Mouse (Mus musculus) liver, embryonic 12.5 days (tissue): ENCODE data around the gene Ppme1. TPM values are rescaled to one million over a fixed set of nuclear protein-coding genes. Genes with fewer than 3 reads are reported as not detected.

Experiments
- ATAC-seq: fragments of 200-750 bp; cut with Nextera tagmentation; 2 replicates; pipeline ENCODE4 v1.8.0; 2017; ENCODE audit warnings: moderate number of reproducible peaks, mild to moderate bottlenecking, moderate library complexity
- H3K27ac ChIP-seq: fragments of 300-500 bp; sonication (generic); 2 replicates; pipeline ENCODE4 v1.5.1; 2016; ENCODE audit warnings: mild to moderate bottlenecking
- H3K27me3 ChIP-seq: fragments of 300-500 bp; sonication (generic); replicated peaks from 2 replicates; pipeline ENCODE4 v1.6.1; 2016; ENCODE audit warnings: mild to moderate bottlenecking, moderate library complexity
- H3K36me3 ChIP-seq: fragments of 300-500 bp; sonication (generic); 2 replicates; pipeline ENCODE4 v1.6.1; 2016; ENCODE audit warnings: mild to moderate bottlenecking, moderate library complexity
- H3K4me1 ChIP-seq: fragments of 300-500 bp; sonication (generic); 2 replicates; pipeline ENCODE4 v1.6.1; 2016
- H3K4me2 ChIP-seq: fragments of 300-500 bp; sonication (generic); 2 replicates; pipeline ENCODE4 v1.6.1; 2016; ENCODE audit warnings: mild to moderate bottlenecking, moderate library complexity
- H3K4me3 ChIP-seq: fragments of 300-500 bp; sonication (generic); 2 replicates; pipeline ENCODE4 v1.5.1; 2016; ENCODE audit warnings: mild to moderate bottlenecking, moderate library complexity
- H3K9ac ChIP-seq: fragments of 300-500 bp; sonication (generic); 2 replicates; pipeline ENCODE4 v1.6.1; 2016; ENCODE audit warnings: mild to moderate bottlenecking, moderate library complexity
- H3K9me3 ChIP-seq: fragments of 300-500 bp; sonication (generic); replicated peaks from 2 replicates; pipeline ENCODE4 v1.6.1; 2016; ENCODE audit warnings: mild to moderate bottlenecking, moderate library complexity
- WGBS: fragments of 180-500 bp; shearing (Covaris S2); methylation state at CpG from one replicate; pipeline ENCODE4 v1.1.7; 2016; ENCODE audit not compliant: insufficient replicate concordance; 5-methylcytosine and 5-hydroxymethylcytosine counted together
- polyA plus RNA-seq: library from polyadenylated mRNA; unstranded; fragments of >200 nt; fragmentation: Nextera tagmentation; extraction: Ambion mirVana; gene quantifications from 2 replicates; pipeline ENCODE4 v1.2.1, GENCODE M21; 2016

Ppme1 gene
- 32.5 and 33.5 TPM in 2 replicates for polyA plus RNA-seq

GRCm38 (mm10) chr7:100371495-100372451 is at the start of gene Ppme1, which contains the start of gene C2cd3:
Ppme1 (minus strand) TSS chr7:100372307.
C2cd3 (plus strand) TSS chr7:100372233.
- H3K4me1 ChIP-seq, result peaks cover 33% of the 10 kb centered on the region
- H3K9me3 ChIP-seq, result no peaks in the 10 kb centered on the region
- H3K36me3 ChIP-seq, result peaks cover 23% of the 10 kb centered on the region
- peak within 1 kb of the TSS; percentile 94 for H3K27ac ChIP-seq
- peak within 1 kb of the TSS; percentile 83 for H3K4me3 ChIP-seq
- WGBS, result under 1% methylated on average over 54 of the region's 54 CpGs
- H3K9ac ChIP-seq, result peak within 1 kb of the TSS; percentile 91
- ATAC-seq, result peak; percentile 96
- H3K4me2 ChIP-seq, result peak within 1 kb of the TSS; percentile 85
- no peaks in the 10 kb centered on the region for H3K27me3 ChIP-seq

- H3K27ac ChIP-seq, result no peak overlapping the region
- no peaks in the 10 kb centered on the region for H3K4me1 ChIP-seq
- H3K36me3 ChIP-seq, result peaks cover 87% of the 10 kb centered on the region
- H3K9ac ChIP-seq, result no peak overlapping the region
- H3K4me2 ChIP-seq, result no peak overlapping the region
- WGBS, result 87% methylated on average over 4 of the region's 4 CpGs
- H3K27me3 ChIP-seq, result no peaks in the 10 kb centered on the region
- no peak for ATAC-seq
- H3K4me3 ChIP-seq, result no peak overlapping the region
- H3K9me3 ChIP-seq, result no peaks in the 10 kb centered on the region
Measured at GRCm38 (mm10) chr7:100408684-100409083, 36.6 kb upstream of the Ppme1 start.

- Histone ChIP-seq H3K36me3 (peaks cover 87% of the 10 kb centered on the region), H3K9me3 (no peaks in the 10 kb centered on the region), H3K4me1 (no peaks in the 10 kb centered on the region), H3K4me3 (no peak overlapping the region), H3K27me3 (no peaks in the 10 kb centered on the region), H3K4me2 (no peak overlapping the region), H3K27ac (no peak overlapping the region), H3K9ac (no peak overlapping the region)
- no peak for ATAC-seq
- WGBS, result 90% methylated on average over 5 of the region's 5 CpGs
Measured at GRCm38 (mm10) chr7:100407677-100408076, 35.6 kb upstream of the Ppme1 start.

GRCm38 (mm10) chr7:100402715-100403114 is 30.6 kb upstream of the Ppme1 start:
- H3K9ac ChIP-seq, result no peak overlapping the region
- no peak overlapping the region for H3K27ac ChIP-seq
- no peak overlapping the region for H3K4me3 ChIP-seq
- no peak for ATAC-seq
- WGBS, result 87% methylated on average over 4 of the region's 4 CpGs
- no peak overlapping the region for H3K4me2 ChIP-seq
- H3K27me3 ChIP-seq, result no peaks in the 10 kb centered on the region
- H3K36me3 ChIP-seq, result peaks cover 74% of the 10 kb centered on the region
- H3K4me1 ChIP-seq, result no peaks in the 10 kb centered on the region
- H3K9me3 ChIP-seq, result no peaks in the 10 kb centered on the region

- Histone ChIP-seq H3K36me3 (peaks cover 74% of the 10 kb centered on the region), H3K4me2 (no peak overlapping the region), H3K27me3 (no peaks in the 10 kb centered on the region), H3K27ac (no peak overlapping the region), H3K9ac (no peak overlapping the region), H3K4me3 (no peak overlapping the region), H3K4me1 (no peaks in the 10 kb centered on the region), H3K9me3 (no peaks in the 10 kb centered on the region)
- 68% methylated on average over 4 of the region's 4 CpGs for WGBS
- ATAC-seq, result no peak
Measured at GRCm38 (mm10) chr7:100400899-100401539, 28.9 kb upstream of the Ppme1 start.

- H3K27me3 ChIP-seq, result no peaks in the 10 kb centered on the region
- no peak overlapping the region for H3K27ac ChIP-seq
- H3K36me3 ChIP-seq, result peaks cover 78% of the 10 kb centered on the region
- H3K9me3 ChIP-seq, result no peaks in the 10 kb centered on the region
- no peak overlapping the region for H3K4me2 ChIP-seq
- no peak for ATAC-seq
- H3K4me1 ChIP-seq, result no peaks in the 10 kb centered on the region
- WGBS, result 78% methylated on average over 8 of the region's 8 CpGs
- no peak overlapping the region for H3K4me3 ChIP-seq
- no peak overlapping the region for H3K9ac ChIP-seq
Measured at GRCm38 (mm10) chr7:100399231-100399913, 27.3 kb upstream of the Ppme1 start.

GRCm38 (mm10) chr7:100392265-100392664 is 20.2 kb upstream of the Ppme1 start:
- no peaks in the 10 kb centered on the region for H3K27me3 ChIP-seq
- H3K27ac ChIP-seq, result no peak overlapping the region
- no peak overlapping the region for H3K4me2 ChIP-seq
- H3K9ac ChIP-seq, result no peak overlapping the region
- no peaks in the 10 kb centered on the region for H3K9me3 ChIP-seq
- peaks cover 87% of the 10 kb centered on the region for H3K36me3 ChIP-seq
- no peak for ATAC-seq
- WGBS, result 79% methylated on average over 2 of the region's 2 CpGs
- H3K4me1 ChIP-seq, result no peaks in the 10 kb centered on the region
- H3K4me3 ChIP-seq, result no peak overlapping the region

- Histone ChIP-seq H3K4me3 (no peak overlapping the region), H3K27me3 (no peaks in the 10 kb centered on the region), H3K9me3 (no peaks in the 10 kb centered on the region), H3K4me2 (no peak overlapping the region), H3K9ac (no peak overlapping the region), H3K4me1 (no peaks in the 10 kb centered on the region), H3K36me3 (peaks cover 75% of the 10 kb centered on the region), H3K27ac (no peak overlapping the region)
- WGBS, result 87% methylated on average over 8 of the region's 8 CpGs
- no peak for ATAC-seq
Measured at GRCm38 (mm10) chr7:100390166-100390565, 18.1 kb upstream of the Ppme1 start.

- Histone ChIP-seq H3K27ac (no peak overlapping the region), H3K4me1 (no peaks in the 10 kb centered on the region), H3K27me3 (no peaks in the 10 kb centered on the region), H3K4me3 (no peak overlapping the region), H3K4me2 (no peak overlapping the region), H3K9ac (no peak overlapping the region), H3K36me3 (peaks cover 74% of the 10 kb centered on the region), H3K9me3 (no peaks in the 10 kb centered on the region)
- no peak for ATAC-seq
- 89% methylated on average over 2 of the region's 2 CpGs for WGBS
Measured at GRCm38 (mm10) chr7:100388174-100388573, 16.1 kb upstream of the Ppme1 start.

- Histone ChIP-seq H3K4me1 (no peaks in the 10 kb centered on the region), H3K9ac (no peak overlapping the region), H3K36me3 (peaks cover 69% of the 10 kb centered on the region), H3K4me2 (no peak overlapping the region), H3K9me3 (no peaks in the 10 kb centered on the region), H3K27ac (no peak overlapping the region), H3K4me3 (no peak overlapping the region), H3K27me3 (no peaks in the 10 kb centered on the region)
- WGBS, result 78% methylated on average over 2 of the region's 2 CpGs
- no peak for ATAC-seq
Measured at GRCm38 (mm10) chr7:100383207-100383606, 11.1 kb upstream of the Ppme1 start.

GRCm38 (mm10) chr7:100381161-100381560 is 9.1 kb upstream of the Ppme1 start:
- H3K36me3 ChIP-seq, result peaks cover 74% of the 10 kb centered on the region
- H3K27ac ChIP-seq, result no peak overlapping the region
- no peaks in the 10 kb centered on the region for H3K27me3 ChIP-seq
- H3K9ac ChIP-seq, result no peak overlapping the region
- H3K4me3 ChIP-seq, result no peak overlapping the region
- H3K9me3 ChIP-seq, result no peaks in the 10 kb centered on the region
- ATAC-seq, result no peak
- H3K4me1 ChIP-seq, result no peaks in the 10 kb centered on the region
- no peak overlapping the region for H3K4me2 ChIP-seq

GRCm38 (mm10) chr7:100378257-100378656 is 6.2 kb upstream of the Ppme1 start:
- H3K9ac ChIP-seq, result no peak overlapping the region
- no peaks in the 10 kb centered on the region for H3K27me3 ChIP-seq
- no peak overlapping the region for H3K27ac ChIP-seq
- 71% methylated on average over 2 of the region's 2 CpGs for WGBS
- peaks cover 76% of the 10 kb centered on the region for H3K36me3 ChIP-seq
- no peak for ATAC-seq
- no peaks in the 10 kb centered on the region for H3K9me3 ChIP-seq
- no peak overlapping the region for H3K4me2 ChIP-seq
- no peak overlapping the region for H3K4me3 ChIP-seq
- H3K4me1 ChIP-seq, result peaks cover 7% of the 10 kb centered on the region
